Mouse (Mus musculus) heart, embryonic 12.5 days (tissue): Measurements from ENCODE around the gene Slc16a14. TPM values are rescaled to one million over a fixed set of nuclear protein-coding genes. Genes with fewer than 3 reads are reported as not detected.

Experiments
- ATAC-seq: fragments of 200-750 bp; cut with Nextera tagmentation; 2 replicates; pipeline ENCODE4 v1.8.0; 2017; ENCODE audit warnings: moderate TSS enrichment, moderate library complexity; ENCODE audit not compliant: insufficient number of reproducible peaks, low FRiP score
- H3K27ac ChIP-seq: fragments of 300-500 bp; sonication (generic); 2 replicates; pipeline ENCODE4 v1.5.1; 2016; ENCODE audit warnings: mild to moderate bottlenecking, moderate library complexity; ENCODE audit not compliant: poor library complexity, severe bottlenecking
- H3K27me3 ChIP-seq: fragments of 300-500 bp; sonication (generic); replicated peaks from 2 replicates; pipeline ENCODE4 v1.6.1; 2016; ENCODE audit warnings: mild to moderate bottlenecking, moderate library complexity
- H3K36me3 ChIP-seq: fragments of 300-500 bp; sonication (generic); 2 replicates; pipeline ENCODE4 v1.6.1; 2016; ENCODE audit warnings: mild to moderate bottlenecking, moderate library complexity
- H3K4me1 ChIP-seq: fragments of 300-500 bp; sonication (generic); replicated peaks from 2 replicates; pipeline ENCODE4 v1.6.1; 2016; ENCODE audit warnings: mild to moderate bottlenecking
- H3K4me2 ChIP-seq: fragments of 300-500 bp; sonication (generic); 2 replicates; pipeline ENCODE4 v1.6.1; 2016; ENCODE audit warnings: mild to moderate bottlenecking, moderate library complexity
- H3K4me3 ChIP-seq: fragments of 300-500 bp; sonication (generic); 2 replicates; pipeline ENCODE4 v1.5.1; 2016; ENCODE audit warnings: mild to moderate bottlenecking
- H3K9ac ChIP-seq: fragments of 300-500 bp; sonication (generic); 2 replicates; pipeline ENCODE4 v1.6.1; 2016; ENCODE audit warnings: mild to moderate bottlenecking, moderate library complexity
- H3K9me3 ChIP-seq: fragments of 300-500 bp; sonication (generic); replicated peaks from 2 replicates; pipeline ENCODE4 v1.6.1; 2016; ENCODE audit warnings: mild to moderate bottlenecking, moderate library complexity
- WGBS: fragments of 180-500 bp; shearing (Covaris S2); methylation state at CpG from one replicate; pipeline ENCODE4 v1.1.7; 2016; 5-methylcytosine and 5-hydroxymethylcytosine counted together
- polyA plus RNA-seq: library from polyadenylated mRNA; unstranded; fragments of >200 nt; fragmentation: Nextera tagmentation; extraction: Ambion mirVana; gene quantifications from 2 replicates; pipeline ENCODE4 v1.2.1, GENCODE M21; 2016

The Slc16a14 gene
- polyA plus RNA-seq, 1 experiment from 2014 or later, result 0.26 TPM

DNA sequence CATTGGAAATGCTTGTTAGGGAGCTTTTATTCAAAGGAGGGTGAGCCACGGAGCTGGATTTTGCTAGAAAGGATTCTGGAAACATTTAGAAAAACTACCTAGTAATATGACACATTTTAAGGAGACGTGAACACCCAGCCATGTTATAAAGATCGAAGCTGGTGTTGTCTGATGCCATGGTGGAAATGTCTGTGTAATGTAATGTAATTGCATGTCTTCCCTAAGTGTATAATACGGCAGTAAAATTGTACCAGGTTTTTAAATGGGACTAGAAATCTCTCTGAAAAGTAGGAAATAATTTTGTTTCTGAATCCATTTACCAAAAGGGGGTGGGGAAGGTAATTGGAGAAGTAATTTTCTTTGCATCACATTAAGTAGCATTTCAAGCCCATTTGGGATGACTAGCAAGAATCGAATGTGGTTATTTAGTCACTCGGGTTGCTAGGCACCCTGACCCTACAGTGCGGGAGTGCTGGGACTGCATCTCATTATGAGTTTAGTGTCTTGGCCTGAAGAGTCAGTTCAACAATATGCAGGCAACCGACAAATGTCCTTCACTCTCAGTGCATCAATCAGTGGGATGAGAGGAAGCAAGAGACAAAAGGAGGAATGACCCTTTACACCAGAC lies 24.6 kb downstream of the Slc16a14 start:
- Histone ChIP-seq H3K4me3 (no peak overlapping the region), H3K4me2 (no peak overlapping the region), H3K4me1 (no peaks in the 10 kb centered on the region), H3K27ac (no peak overlapping the region), H3K27me3 (no peaks in the 10 kb centered on the region), H3K9me3 (0 out of 2 replicates have a peak, but pooled peaks cover 4% of the 10 kb centered on the region), H3K9ac (no peak overlapping the region), H3K36me3 (no peaks in the 10 kb centered on the region)
- 75% methylated on average over 8 of the region's 8 CpGs for WGBS
- no peak for ATAC-seq

DNA sequence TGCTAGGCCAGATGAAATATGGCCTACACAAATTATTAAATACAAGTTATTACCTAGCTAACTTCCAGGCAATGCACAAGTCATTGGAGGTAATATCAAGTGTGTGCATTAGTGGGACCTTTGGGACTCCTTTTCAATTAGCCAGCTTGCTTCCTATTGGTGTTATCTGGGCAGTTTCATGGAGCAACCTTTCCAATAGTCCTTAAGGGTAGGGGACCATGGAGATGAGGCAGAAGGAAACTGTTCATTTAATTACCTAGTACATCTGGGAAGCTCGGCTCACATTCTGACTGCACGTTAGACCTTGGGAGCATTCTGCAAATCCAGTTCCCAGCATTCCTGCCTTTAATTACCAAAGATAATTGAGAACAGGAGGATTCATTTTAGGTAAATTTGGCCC lies 30.5 kb downstream of the Slc16a14 start:
- Histone ChIP-seq H3K4me2 (no peak overlapping the region), H3K27ac (no peak overlapping the region), H3K9me3 (no peaks in the 10 kb centered on the region), H3K9ac (no peak overlapping the region), H3K27me3 (no peaks in the 10 kb centered on the region), H3K4me1 (no peaks in the 10 kb centered on the region), H3K36me3 (no peaks in the 10 kb centered on the region), H3K4me3 (no peak overlapping the region)
- WGBS, result 91% methylated on average over 2 of the region's 2 CpGs
- ATAC-seq, result no peak

DNA sequence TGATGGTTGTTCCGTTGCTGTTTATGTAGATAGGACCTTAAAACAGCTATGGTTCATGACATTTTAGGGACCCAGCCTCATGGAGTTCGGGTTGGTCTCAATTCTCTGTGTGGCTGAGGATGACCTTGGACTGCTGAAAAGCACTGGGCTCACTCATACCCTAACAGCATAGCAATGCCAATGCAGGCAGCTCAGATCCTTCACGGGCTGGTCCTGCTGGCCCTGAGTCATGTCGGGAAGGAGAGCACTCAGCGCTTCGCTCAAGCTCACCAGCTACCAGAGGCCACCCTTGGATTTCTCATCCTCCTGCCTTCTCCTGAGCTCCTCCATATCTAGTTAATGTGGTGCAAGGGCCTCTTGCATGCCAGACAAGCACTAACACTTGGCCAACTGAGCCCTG lies 35.8 kb downstream of the Slc16a14 start:
- no peak for ATAC-seq
- Histone ChIP-seq H3K4me3 (no peak overlapping the region), H3K27me3 (no peaks in the 10 kb centered on the region), H3K9ac (no peak overlapping the region), H3K4me2 (no peak overlapping the region), H3K4me1 (no peaks in the 10 kb centered on the region), H3K36me3 (no peaks in the 10 kb centered on the region), H3K9me3 (peaks cover 6% of the 10 kb centered on the region; the same call in 1 of the 2 replicates), H3K27ac (no peak overlapping the region)
- WGBS, result 81% methylated on average over 6 of the region's 6 CpGs

DNA sequence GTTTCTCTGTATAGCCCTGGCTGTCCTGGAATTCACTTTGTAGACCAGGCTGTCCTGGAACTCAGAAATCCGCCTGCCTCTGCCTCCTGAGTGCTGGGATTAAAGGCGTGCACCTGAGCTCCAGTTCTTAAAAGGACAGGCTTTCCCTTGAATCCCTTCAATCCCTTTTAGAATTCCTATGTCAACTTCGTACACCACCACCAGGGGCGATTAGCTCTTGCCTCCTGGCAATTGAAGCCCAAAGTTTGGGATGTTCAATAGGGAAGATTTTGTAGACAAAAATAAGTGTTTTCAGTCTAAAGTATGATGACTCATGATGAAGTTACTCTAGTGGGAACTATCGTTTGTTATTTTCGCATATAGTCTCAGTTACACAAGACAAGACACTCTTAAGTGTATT lies 37.6 kb downstream of the Slc16a14 start:
- Histone ChIP-seq H3K36me3 (no peaks in the 10 kb centered on the region), H3K27ac (no peak overlapping the region), H3K27me3 (no peaks in the 10 kb centered on the region), H3K9ac (no peak overlapping the region), H3K4me1 (no peaks in the 10 kb centered on the region), H3K4me3 (no peak overlapping the region), H3K9me3 (peaks cover 6% of the 10 kb centered on the region; the same call in 1 of the 2 replicates), H3K4me2 (no peak overlapping the region)
- no peak for ATAC-seq
- 78% methylated on average over 6 of the region's 6 CpGs for WGBS

DNA sequence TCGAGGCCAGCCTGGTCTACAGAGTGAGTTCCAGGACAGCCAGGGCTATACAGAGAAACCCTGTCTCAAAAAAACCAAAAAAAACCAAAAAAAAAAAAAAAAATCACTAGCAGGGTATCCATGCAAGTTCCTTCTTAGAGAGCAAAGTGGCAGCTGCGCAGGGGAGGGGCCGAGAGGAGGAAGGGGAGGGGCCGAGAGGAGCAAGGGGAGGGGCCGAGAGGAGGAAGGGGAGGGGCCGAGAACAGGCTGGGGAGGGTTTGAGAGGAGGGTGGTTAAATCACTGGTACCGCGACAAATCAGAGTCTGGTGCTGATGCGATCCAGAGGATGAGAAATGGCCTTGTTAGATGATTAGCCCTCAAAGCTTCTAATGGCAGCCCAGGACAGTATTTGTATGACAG lies 43.2 kb downstream of the Slc16a14 start:
- 87% methylated on average over 9 of the region's 9 CpGs for WGBS
- H3K4me2 ChIP-seq, result no peak overlapping the region
- no peaks in the 10 kb centered on the region for H3K4me1 ChIP-seq
- H3K9ac ChIP-seq, result no peak overlapping the region
- H3K27me3 ChIP-seq, result no peaks in the 10 kb centered on the region
- ATAC-seq, result no peak
- peaks cover 6% of the 10 kb centered on the region; the same call in 1 of the 2 replicates for H3K9me3 ChIP-seq
- no peak overlapping the region for H3K4me3 ChIP-seq
- H3K36me3 ChIP-seq, result no peaks in the 10 kb centered on the region
- no peak overlapping the region for H3K27ac ChIP-seq

DNA sequence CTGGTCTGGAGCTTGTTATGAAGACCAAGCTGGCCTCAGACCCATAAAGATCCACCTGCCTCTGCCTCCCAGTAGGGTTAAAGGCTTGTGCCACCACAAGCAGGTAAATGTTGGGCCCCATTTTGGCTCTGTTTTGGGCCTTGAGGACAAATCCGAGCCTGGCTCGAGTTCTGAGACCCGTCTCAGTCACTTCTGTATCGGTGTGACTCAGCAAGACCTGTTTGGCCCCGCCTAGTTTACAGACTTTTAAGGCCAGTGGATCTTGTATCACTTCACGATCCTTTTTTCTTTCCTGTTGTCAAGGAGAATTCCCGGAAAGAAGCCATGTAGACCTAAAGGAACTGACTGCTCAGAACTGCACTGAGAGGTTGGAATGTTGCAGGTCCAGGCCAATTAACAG lies 44.4 kb downstream of the Slc16a14 start:
- Histone ChIP-seq H3K9ac (no peak overlapping the region), H3K27me3 (no peaks in the 10 kb centered on the region), H3K27ac (no peak overlapping the region), H3K36me3 (no peaks in the 10 kb centered on the region), H3K4me3 (no peak overlapping the region), H3K9me3 (peaks cover 3% of the 10 kb centered on the region; the same call in 1 of the 2 replicates), H3K4me2 (no peak overlapping the region), H3K4me1 (no peaks in the 10 kb centered on the region)
- ATAC-seq, result no peak
- WGBS, result 74% methylated on average over 7 of the region's 7 CpGs

DNA sequence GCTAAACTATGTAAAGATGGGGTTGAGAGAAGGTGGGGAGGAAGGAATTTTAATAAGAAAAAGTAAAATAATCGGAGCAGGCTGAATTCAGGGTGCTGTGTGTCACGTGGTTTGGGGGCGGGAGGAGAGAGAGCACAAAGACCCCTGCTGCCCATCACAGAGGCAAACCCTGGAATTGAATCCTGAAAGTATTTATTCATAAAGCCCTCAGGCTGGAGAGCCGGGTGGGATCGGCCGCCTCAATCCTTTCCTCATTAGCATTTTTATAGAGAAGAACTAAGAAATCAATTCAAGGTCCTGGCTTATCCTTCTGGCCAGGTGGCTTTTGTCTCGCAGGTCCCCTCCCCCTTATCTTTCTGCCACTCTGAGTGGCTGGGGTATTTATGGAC lies 44.9 kb downstream of the Slc16a14 start:
- Histone ChIP-seq H3K4me3 (no peak overlapping the region), H3K9ac (no peak overlapping the region), H3K9me3 (no peaks in the 10 kb centered on the region; the same call in 1 of the 2 replicates), H3K36me3 (no peaks in the 10 kb centered on the region), H3K27ac (no peak overlapping the region), H3K4me1 (no peaks in the 10 kb centered on the region), H3K27me3 (no peaks in the 10 kb centered on the region), H3K4me2 (no peak overlapping the region)
- ATAC-seq, result no peak
- WGBS, result 34% methylated on average over 7 of the region's 7 CpGs

DNA sequence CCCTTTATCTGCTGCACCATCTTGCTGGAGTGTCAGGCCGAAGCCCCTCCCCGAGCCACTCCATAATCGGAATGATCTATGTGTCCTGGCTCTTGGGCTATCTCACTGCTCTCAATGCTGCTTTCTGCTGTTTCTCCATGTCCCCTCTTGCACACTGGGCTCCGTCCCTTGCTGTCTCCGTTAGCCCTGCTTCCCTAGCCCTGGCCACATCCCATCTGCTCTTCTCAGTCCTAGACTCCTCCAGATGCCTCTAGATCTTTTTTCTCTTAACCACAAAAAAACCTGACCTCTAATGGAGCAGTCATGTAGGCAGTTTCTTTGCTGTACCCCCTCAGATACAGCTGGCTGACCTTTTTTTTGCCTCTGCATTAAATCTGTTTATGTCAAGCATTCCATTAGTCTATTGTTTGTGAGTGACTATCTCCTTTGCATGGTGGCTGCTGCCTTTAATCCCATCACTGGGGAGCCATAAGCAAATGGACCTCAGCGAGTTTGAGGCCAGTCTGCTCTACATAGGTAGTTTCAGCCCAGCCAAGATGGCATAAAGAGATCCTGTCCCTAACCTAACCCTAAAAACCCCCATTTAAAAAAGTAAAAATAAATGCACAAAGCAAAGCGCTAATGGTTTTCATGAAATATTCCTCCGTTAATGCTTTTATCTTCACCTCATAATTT lies 45.5 kb downstream of the Slc16a14 start:
- Histone ChIP-seq H3K4me2 (no peak overlapping the region), H3K9me3 (no peaks in the 10 kb centered on the region; the same call in 1 of the 2 replicates), H3K4me1 (no peaks in the 10 kb centered on the region), H3K4me3 (no peak overlapping the region), H3K9ac (no peak overlapping the region), H3K27ac (no peak overlapping the region), H3K36me3 (no peaks in the 10 kb centered on the region), H3K27me3 (no peaks in the 10 kb centered on the region)
- WGBS, result 53% methylated on average over 8 of the region's 8 CpGs
- ATAC-seq, result no peak

DNA sequence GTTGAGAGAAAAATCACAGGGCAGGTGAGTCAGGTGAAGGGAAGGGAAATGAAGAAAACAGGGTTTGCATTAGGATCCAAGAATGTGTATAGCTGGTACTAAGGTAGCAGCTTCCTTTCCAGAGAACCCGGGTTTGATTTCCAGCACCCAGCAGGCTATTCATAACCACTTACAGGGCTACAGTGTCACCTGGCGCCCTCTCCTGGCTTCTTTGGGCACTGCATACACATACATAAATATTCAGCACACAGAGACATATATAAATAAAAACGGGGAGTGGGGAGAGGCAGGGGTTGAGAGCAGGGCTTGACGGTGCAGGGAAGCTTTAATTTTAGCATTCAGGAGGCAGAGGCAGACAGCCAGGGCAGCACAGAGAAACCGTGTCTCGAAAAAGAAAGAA lies 49.0 kb downstream of the Slc16a14 start:
- 80% methylated on average over 6 of the region's 6 CpGs for WGBS
- Histone ChIP-seq H3K4me3 (no peak overlapping the region), H3K27me3 (no peaks in the 10 kb centered on the region), H3K36me3 (no peaks in the 10 kb centered on the region), H3K4me1 (no peaks in the 10 kb centered on the region), H3K27ac (no peak overlapping the region), H3K9ac (no peak overlapping the region), H3K9me3 (no peaks in the 10 kb centered on the region; the same call in 1 of the 2 replicates), H3K4me2 (no peak overlapping the region)
- no peak for ATAC-seq

DNA sequence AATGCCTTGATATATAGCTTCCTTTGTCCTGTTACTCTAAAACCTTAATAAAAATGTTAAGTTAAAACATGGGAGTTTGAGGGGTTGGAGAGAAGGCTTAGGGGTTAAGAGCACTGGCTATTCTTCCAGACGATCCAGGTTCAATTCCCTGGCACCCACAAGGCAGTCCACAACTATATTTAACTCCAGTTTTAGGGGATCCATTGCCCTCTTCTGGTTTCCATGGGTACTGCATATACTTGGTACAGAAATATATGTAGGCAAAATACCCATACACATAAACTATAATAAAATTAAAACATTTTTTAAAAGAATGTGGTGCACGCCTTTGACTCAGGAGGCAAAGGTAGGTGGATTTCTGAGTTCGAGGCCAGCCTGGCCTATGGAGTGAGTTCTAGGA lies 49.8 kb downstream of the Slc16a14 start:
- H3K4me2 ChIP-seq, result no peak overlapping the region
- H3K9me3 ChIP-seq, result no peaks in the 10 kb centered on the region; the same call in 1 of the 2 replicates
- WGBS, result 73% methylated on average over 3 of the region's 3 CpGs
- no peaks in the 10 kb centered on the region for H3K27me3 ChIP-seq
- no peaks in the 10 kb centered on the region for H3K36me3 ChIP-seq
- H3K9ac ChIP-seq, result no peak overlapping the region
- H3K4me1 ChIP-seq, result no peaks in the 10 kb centered on the region
- H3K27ac ChIP-seq, result no peak overlapping the region
- H3K4me3 ChIP-seq, result no peak overlapping the region
- ATAC-seq, result no peak

DNA sequence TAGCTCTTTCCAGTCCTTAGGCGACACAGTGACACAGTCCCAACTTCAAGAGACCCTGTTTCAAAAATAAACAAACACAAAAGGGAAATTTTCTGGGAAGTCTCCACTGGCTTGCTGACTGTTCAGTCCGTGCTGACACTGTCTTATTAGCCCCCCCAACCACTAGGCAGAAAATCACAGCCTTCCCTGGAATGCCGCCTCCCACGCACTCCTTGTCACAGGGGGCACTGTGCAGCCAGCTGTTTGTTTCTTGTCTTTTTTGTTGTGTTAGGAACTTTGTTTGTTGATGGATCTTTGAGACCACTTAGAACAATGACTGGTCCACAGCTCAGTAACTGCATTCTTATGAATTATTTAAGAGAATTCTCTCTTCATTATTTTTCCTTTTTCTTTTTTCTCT lies 51.0 kb downstream of the Slc16a14 start:
- Histone ChIP-seq H3K36me3 (no peaks in the 10 kb centered on the region), H3K4me1 (no peaks in the 10 kb centered on the region), H3K27me3 (no peaks in the 10 kb centered on the region), H3K4me2 (no peak overlapping the region), H3K27ac (no peak overlapping the region), H3K9ac (no peak overlapping the region), H3K4me3 (no peak overlapping the region), H3K9me3 (no peaks in the 10 kb centered on the region; the same call in 1 of the 2 replicates)
- ATAC-seq, result no peak
- WGBS, result 56% methylated on average over 4 of the region's 4 CpGs
